Mouse (Mus musculus): ENCODE measurements at regions not wholly inside any gene's neighbourhood (a gene's known extent, or its start where the extent isn't known, plus 50 kb on each side); places are given as distances from the start of the nearest gene placed in this dataset.

DNA sequence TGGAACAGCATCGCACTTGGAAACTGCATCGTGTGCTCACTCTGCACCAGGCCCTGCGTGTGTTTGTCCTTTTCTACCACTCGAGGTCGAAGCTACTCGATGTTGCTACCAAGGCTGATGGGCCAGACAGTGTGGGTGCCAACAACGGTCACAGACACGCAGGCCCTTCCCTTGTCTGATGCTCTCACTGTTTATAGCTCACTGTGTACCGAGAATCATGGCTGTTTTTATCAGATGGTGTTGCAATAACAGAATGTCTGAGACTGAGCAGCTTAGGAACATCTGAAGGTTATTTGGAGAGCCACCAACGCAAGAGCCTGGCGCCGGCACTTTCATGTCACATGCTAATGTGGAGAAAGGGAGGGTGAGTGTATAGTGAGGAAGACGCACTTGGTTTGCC is 51.1 kb upstream of the Msx1 start:
- TF ChIP-seq CTCF (IDR thresholded peaks at IDR 0.05; ENCODE audit: control insufficient read depth, insufficient read depth, insufficient replicate concordance, low read depth, low read length) (no peak), POLR2A (IDR thresholded peaks at IDR 0.05; ENCODE audit: control insufficient read depth, low read depth, low read length) (no peak)

Measured in testis, adult 2 months (tissue).